Mouse (Mus musculus) erythroblast, embryonic 14.5 days (primary cell): ENCODE measurements around the gene Zfp758. TPM values are rescaled to one million over a fixed set of nuclear protein-coding genes. Genes with fewer than 3 reads are reported as not detected.
A peak's percentile ranks its signal among the peaks of the same experiment; 100 is the strongest.
"Not testable (repeated sequence)": the region's sequence is repeated elsewhere in the genome, so short reads cannot be mapped to it uniquely, and the experiment has no call there.

Experiments
- H3K27me3 ChIP-seq: 2 replicates; pipeline ENCODE4 v1.6.1; 2012; ENCODE audit warnings: inconsistent platforms; ENCODE audit not compliant: control insufficient read depth
- H3K36me3 ChIP-seq: 2 replicates; pipeline ENCODE4 v1.6.1; 2012; ENCODE audit warnings: mild to moderate bottlenecking, inconsistent platforms; ENCODE audit not compliant: control insufficient read depth
- H3K4me1 ChIP-seq: 2 replicates; pipeline ENCODE4 v1.6.1; 2012; ENCODE audit warnings: inconsistent platforms; ENCODE audit not compliant: control insufficient read depth
- H3K4me3 ChIP-seq: replicated peaks from 2 replicates; pipeline ENCODE3; 2012; ENCODE audit warnings: moderate library complexity, mild to moderate bottlenecking, inconsistent platforms
- H3K9me3 ChIP-seq: 2 replicates; pipeline ENCODE4 v1.6.1; 2012; ENCODE audit warnings: low read length, inconsistent platforms, mixed read lengths; ENCODE audit not compliant: control insufficient read depth
- GATA1 ChIP-seq: IDR thresholded peaks from 2 replicates; pipeline ENCODE4 v1.6.1; 2012; ENCODE audit warnings: low read length, inconsistent platforms, mixed read lengths
- TAL1 ChIP-seq: IDR thresholded peaks from 3 replicates; pipeline ENCODE4 v1.6.1; 2012; ENCODE audit warnings: low read length, inconsistent platforms, mixed read lengths
- polyA plus RNA-seq: library from polyadenylated mRNA; stranded (reverse); fragments of >175 nt; gene quantifications from 2 replicates; pipeline ENCODE4 v1.2.3, GENCODE M21; 2012

The Zfp758 gene
- polyA plus RNA-seq = not detected in 2 replicates

DNA sequence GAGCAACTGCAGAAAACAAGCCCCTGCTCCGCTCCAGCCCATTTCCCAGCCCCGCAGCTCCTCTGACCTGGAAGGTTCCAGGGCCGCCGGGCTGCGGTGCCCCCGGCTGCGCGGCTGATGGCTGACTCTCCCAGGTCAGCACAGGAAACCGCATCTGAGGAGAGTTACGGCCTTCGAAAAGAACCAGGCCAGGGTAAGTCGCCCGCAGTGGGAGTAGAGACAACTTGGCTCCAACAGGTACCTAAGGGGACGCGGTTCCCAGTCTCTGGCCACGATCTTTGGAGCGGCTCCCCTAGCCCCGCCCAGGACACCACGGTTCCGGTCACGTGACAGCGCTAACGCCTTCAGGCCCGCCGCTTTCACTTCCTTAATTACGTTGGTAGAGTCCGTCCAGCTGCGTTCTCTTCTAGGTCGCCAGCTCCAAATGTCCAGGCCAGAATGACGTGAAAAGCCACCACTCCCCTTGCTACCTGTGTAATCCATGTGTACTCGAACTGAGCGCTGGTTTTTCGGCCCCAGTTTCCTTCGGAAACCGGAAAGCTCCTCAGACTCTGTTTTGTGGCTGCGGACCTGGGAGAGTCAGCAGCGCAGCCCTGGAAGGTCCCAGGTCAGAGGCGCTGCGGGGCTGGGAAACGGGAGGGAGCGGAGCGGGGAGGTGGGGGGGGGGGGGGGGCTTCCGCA lies at the start of gene Zfp758, which contains the start of gene Zfp944:
TSS of gene Zfp758 (plus strand) at position 353 of the 681 bp plus-strand sequence.
TSS of gene Zfp944 (minus strand) at position 300 of the 681 bp plus-strand sequence.
- not testable (repeated sequence) for H3K27me3 ChIP-seq
- peaks cover 20% of the 10 kb centered on the region for H3K36me3 ChIP-seq

GRCm38 (mm10) chr17:22314219-22314618 lies 47.0 kb upstream of the Zfp758 start:
- H3K4me1 ChIP-seq, H3K36me3 ChIP-seq, H3K9me3 ChIP-seq, H3K27me3 ChIP-seq: not testable (repeated sequence)
- H3K4me3 ChIP-seq = peak overlapping the region; percentile 65

More for the DNA sequence above, at the start of gene Zfp758, which contains the start of gene Zfp944:
- Histone ChIP-seq H3K9me3 (peaks cover 11% of the 10 kb centered on the region), H3K4me3 (peak within 1 kb of the TSS; percentile 67), H3K4me1 (peaks cover 21% of the 10 kb centered on the region)

GRCm38 (mm10) chr17:22314730-22315226 lies 46.5 kb upstream of the Zfp758 start, which contains the start of gene CT030661.1:
Gene CT030661.1, minus strand, starts transcription at chr17:22314837.
- not testable (repeated sequence) for H3K9me3 ChIP-seq, H3K36me3 ChIP-seq, H3K27me3 ChIP-seq, H3K4me1 ChIP-seq
- peak within 1 kb of the TSS; percentile 65 for H3K4me3 ChIP-seq

GRCm38 (mm10) chr17:22315247-22315646 lies 46.0 kb upstream of the Zfp758 start:
- H3K4me1 ChIP-seq, H3K27me3 ChIP-seq, H3K36me3 ChIP-seq, H3K9me3 ChIP-seq: not testable (repeated sequence)
- H3K4me3 ChIP-seq = peak overlapping the region; percentile 65

DNA sequence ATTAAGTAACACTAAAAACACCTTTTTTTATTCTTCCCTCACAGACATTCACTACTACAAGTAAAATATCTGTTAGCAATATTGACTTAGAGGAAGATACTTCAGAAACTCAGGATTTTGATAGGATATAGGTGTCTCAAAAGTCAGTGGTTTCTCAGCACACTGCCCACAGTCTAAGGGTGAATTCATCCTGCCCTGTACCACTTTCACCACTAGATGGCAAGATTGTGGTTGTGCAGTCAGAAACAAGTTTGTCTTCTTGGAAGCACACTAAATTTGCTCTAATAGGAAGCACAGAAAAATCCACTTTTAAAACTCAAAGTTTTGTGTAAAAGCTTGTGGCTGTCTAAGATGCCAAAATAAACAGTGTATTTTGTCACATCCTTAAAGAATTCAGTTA lies 8.5 kb upstream of the Zfp758 start:
- Histone ChIP-seq H3K9me3 (no peaks in the 10 kb centered on the region), H3K36me3 (peaks cover 11% of the 10 kb centered on the region), H3K4me1 (no peaks in the 10 kb centered on the region), H3K27me3 (no peaks in the 10 kb centered on the region), H3K4me3 (no peak overlapping the region)
- TF ChIP-seq TAL1 (no peak), GATA1 (no peak)

- TF ChIP-seq TAL1 (no peak), GATA1 (no peak)
- Histone ChIP-seq H3K4me1 (peaks cover 21% of the 10 kb centered on the region), H3K27me3 (no peaks in the 10 kb centered on the region), H3K36me3 (peaks cover 21% of the 10 kb centered on the region), H3K9me3 (peaks cover 11% of the 10 kb centered on the region), H3K4me3 (peak overlapping the region; percentile 63)
Measured at GRCm38 (mm10) chr17:22360572-22360971, 681 bp upstream of the Zfp758 start.

DNA sequence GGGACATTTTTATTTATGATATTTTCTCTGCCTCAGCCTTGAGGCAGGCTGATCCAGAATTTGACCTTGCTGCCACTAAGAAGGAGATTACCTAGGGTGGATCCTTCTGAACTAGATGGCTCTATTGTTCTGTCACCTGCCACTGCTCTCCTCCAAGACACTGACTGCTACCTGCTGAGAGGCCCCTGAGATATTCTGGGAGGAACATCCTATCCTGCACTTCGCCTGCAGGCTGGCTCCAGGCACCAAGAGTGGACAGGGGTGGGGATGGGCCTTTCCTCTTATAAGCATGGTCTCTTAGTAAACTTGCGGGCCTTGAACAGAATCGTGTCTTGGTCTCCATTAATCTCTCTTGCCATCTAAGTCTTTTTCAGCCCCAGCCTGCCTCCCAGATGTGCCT lies 2.6 kb downstream of the Zfp758 start:
- H3K36me3 ChIP-seq = peaks cover 15% of the 10 kb centered on the region
- no peaks in the 10 kb centered on the region for H3K27me3 ChIP-seq
- TF ChIP-seq GATA1 (no peak), TAL1 (no peak)
- H3K4me1 ChIP-seq = peaks cover 21% of the 10 kb centered on the region
- H3K9me3 ChIP-seq = peaks cover 19% of the 10 kb centered on the region
- H3K4me3 ChIP-seq = no peak overlapping the region

DNA sequence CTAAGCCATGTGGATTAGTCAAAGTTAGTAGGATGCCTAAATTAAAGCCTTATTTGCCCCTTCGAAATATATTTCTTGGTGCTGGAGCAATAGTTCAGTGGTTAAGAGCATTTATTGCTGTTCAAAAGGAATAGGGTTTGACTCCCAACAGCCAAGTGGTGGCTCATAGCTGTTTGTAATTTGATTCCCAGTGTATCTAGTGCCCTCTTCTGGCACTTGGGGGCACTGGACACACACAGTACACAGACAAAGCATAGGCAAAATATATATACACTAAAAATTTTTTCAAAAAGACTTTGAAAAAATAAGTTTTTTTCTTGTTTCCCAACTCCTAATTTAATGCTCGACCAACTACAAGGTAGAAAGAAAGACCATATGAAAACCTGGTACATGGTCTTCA lies 49.5 kb downstream of the Zfp758 start:
- no peaks in the 10 kb centered on the region for H3K36me3 ChIP-seq
- H3K9me3 ChIP-seq = no peaks in the 10 kb centered on the region
- no peak overlapping the region for H3K4me3 ChIP-seq
- no peak for TF ChIP-seq TAL1
- no peak for TF ChIP-seq GATA1
- no peaks in the 10 kb centered on the region for H3K27me3 ChIP-seq
- H3K4me1 ChIP-seq = no peaks in the 10 kb centered on the region

- no peak for TF ChIP-seq TAL1
- no peak for TF ChIP-seq GATA1
- Histone ChIP-seq H3K4me3 (no peak overlapping the region), H3K36me3 (no peaks in the 10 kb centered on the region), H3K27me3 (peaks cover 10% of the 10 kb centered on the region), H3K9me3 (no peaks in the 10 kb centered on the region), H3K4me1 (no peaks in the 10 kb centered on the region)
Measured at GRCm38 (mm10) chr17:22417510-22417909, 56.3 kb downstream of the Zfp758 start.
